Mouse (Mus musculus) thymus, adult 2 months (tissue): ENCODE data around the gene Bbip1. TPM values are rescaled to one million over a fixed set of nuclear protein-coding genes. Genes with fewer than 3 reads are reported as not detected.

Source experiments
- DNase-seq: peaks from one replicate; pipeline ENCODE4 v3.0.0; 2021
- H3K27ac ChIP-seq: fragments of 200-500 bp; 2 replicates; pipeline ENCODE4 v1.5.1; 2012; ENCODE audit warnings: low read length, control low read depth; ENCODE audit not compliant: control insufficient read depth, insufficient read depth
- H3K27me3 ChIP-seq: fragments of 200-500 bp; 2 replicates; pipeline ENCODE4 v1.6.1; 2012; ENCODE audit warnings: mild to moderate bottlenecking, low read length, moderate library complexity, mixed read lengths; ENCODE audit not compliant: control insufficient read depth, insufficient read depth
- H3K36me3 ChIP-seq: fragments of 200-500 bp; 2 replicates; pipeline ENCODE4 v1.6.1; 2012; ENCODE audit warnings: mild to moderate bottlenecking, low read length, moderate library complexity; ENCODE audit not compliant: control insufficient read depth, insufficient read depth
- H3K4me1 ChIP-seq: fragments of 200-500 bp; replicated peaks from 2 replicates; pipeline ENCODE4 v1.6.1; 2012; ENCODE audit warnings: low read length; ENCODE audit not compliant: control insufficient read depth, insufficient read depth
- H3K4me3 ChIP-seq: fragments of 200-500 bp; 2 replicates; pipeline ENCODE4 v1.5.1; 2012; ENCODE audit warnings: mild to moderate bottlenecking, low read length, control low read depth, moderate library complexity; ENCODE audit not compliant: control insufficient read depth, insufficient read depth
- CTCF ChIP-seq: fragments of 200-500 bp; IDR thresholded peaks from 2 replicates; pipeline ENCODE4 v1.5.1; 2012; ENCODE audit warnings: mild to moderate bottlenecking, control low read depth, low read length, moderate library complexity, borderline replicate concordance; ENCODE audit not compliant: control insufficient read depth, poor library complexity, insufficient read depth; ENCODE audit errors: extremely low read depth
- POLR2A ChIP-seq: fragments of 200-500 bp; IDR thresholded peaks from 2 replicates; pipeline ENCODE4 v1.6.1; 2012; ENCODE audit warnings: mild to moderate bottlenecking, low read length, control low read depth, moderate library complexity; ENCODE audit not compliant: control insufficient read depth, poor library complexity, insufficient read depth; ENCODE audit errors: extremely low read depth
- WGBS: fragments of 180-500 bp; shearing (Covaris S2); methylation state at CpG from one replicate; pipeline ENCODE4 v1.1.7; 2018; 5-methylcytosine and 5-hydroxymethylcytosine counted together
- polyA plus RNA-seq: library from polyadenylated mRNA; depleted of rRNA; stranded (reverse); fragments of >200 nt; gene quantifications from 2 replicates; pipeline ENCODE4 v1.2.3, GENCODE M21; 2012

The Bbip1 gene
- polyA plus RNA-seq, 1 experiment: 16.3 TPM

DNA sequence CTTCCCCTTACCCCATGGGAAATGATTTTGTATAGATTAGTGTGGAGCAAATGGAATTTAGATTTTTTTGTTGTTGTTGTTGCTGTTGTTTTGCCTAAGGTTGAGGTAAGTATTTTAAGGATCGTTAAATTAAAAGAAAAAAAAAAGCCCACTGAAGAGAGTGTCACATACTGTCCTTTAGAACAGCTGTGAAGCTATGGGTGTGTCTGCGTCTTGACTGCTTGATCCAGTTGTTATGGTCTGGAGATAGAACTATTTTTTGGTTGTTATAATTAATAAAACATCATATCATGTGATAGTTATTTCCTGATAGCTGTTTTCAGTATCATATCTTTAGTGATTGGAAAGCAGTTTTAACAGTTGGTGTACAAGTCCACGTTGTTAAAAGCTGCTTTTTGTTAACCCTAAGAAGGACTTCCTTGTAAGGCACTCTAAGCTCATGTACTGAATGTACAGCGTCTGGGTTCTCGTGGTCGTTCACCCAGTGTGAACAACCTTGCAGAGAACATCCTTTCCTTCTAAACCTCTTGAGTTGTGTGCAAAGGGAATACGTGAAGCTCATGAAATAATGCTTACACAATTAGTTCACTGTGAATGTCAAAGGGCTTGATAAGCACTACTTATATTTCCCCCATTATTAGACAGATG, 39.5 kb downstream of the Bbip1 start:
- peaks cover 26% of the 10 kb centered on the region for H3K4me1 ChIP-seq
- H3K4me3 ChIP-seq: no peak overlapping the region
- TF ChIP-seq CTCF: no peak
- no peak for TF ChIP-seq POLR2A
- no peaks in the 10 kb centered on the region for H3K27me3 ChIP-seq
- WGBS: 12% methylated on average over 7 of the region's 7 CpGs
- no peak overlapping the region for H3K27ac ChIP-seq
- DNase-seq: no peak
- H3K36me3 ChIP-seq: peaks cover 19% of the 10 kb centered on the region

DNA sequence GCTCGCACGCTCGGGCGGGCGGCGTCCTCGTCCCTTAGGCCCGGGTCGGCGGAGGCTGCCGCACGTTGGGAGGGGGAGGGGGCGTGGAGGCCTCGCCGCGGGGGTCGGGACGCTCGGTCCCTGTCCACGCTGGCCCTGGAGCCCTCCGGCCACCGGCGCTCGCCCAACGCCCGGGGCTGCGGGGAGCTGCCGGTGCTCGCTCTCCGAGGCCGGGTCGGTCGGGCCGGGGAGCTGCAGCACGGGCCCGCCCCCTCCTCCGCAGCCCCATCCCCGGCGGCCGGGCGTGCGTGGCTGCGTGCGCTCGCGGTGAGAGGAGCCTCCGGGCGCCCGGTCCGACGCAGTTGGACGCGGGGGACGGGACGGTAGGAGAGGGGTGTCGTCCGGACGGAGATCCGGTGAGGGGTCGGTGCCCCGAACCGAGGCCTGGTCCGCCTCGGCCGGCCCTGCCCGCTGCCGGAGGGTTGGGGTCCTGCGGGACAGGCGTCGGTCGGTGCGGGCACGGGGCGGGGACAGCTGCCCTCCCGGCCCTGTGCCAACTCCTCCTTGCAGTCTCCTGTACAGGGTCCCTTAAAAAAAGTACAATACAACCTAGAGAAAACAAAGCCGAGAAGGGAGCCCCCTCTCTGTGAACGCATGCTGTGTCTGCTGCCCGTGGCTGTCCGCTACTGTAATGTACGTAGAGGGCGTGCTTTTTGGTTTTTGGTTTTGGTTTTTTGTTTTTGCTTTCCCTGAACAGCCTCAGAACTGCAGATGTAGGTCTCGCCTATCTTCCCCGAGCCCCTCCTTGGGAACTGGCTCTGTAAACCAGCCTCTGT, 40.7 kb downstream of the Bbip1 start:
- DNase-seq: peak; percentile 75
- Histone ChIP-seq H3K27me3 (no peaks in the 10 kb centered on the region), H3K4me1 (peaks cover 36% of the 10 kb centered on the region), H3K4me3 (peak overlapping the region; percentile 97), H3K36me3 (peaks cover 9% of the 10 kb centered on the region), H3K27ac (peak overlapping the region; percentile 79)
- TF ChIP-seq CTCF: 0 out of 2 replicates have a peak, but pooled peaks have one; percentile 41
- no peak for TF ChIP-seq POLR2A
- WGBS: under 1% methylated on average over 82 of the region's 83 CpGs

DNA sequence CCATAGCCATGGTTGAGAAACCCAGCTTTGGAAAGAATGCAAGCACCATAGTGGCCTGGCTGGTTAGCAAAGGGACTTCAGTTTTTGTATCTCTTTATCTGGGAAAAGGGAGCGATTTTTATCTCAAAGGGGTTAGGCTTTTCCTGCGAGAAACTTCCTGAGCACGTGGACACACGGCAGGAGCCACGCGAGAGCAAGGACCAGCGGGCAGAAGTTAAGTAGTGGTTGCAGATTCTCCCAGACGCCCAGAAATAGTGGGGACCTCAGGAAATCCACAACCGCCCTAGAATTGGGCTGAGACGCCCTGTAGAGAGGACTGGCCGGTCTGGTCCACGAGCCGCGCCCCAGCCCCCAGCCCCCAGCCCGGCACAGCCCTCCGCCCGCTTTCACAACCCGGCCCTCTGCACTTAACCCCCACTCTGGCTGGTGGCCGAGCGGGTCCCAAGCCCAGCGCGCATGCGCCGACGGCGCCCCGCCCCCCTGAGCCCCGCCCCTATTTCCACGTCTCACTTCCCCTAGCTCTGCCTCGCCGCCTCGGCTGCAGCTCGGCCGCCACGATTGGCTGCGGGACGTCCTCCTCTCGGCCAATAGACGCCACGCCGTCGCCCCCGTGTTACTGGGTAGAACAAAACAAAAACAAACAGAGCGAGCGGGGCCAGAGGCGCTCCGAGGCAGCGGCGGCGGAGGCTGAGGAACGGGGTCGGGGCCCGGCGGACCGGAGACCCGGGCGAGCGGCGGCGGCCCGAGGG, 41.5 kb downstream of the Bbip1 start:
- Histone ChIP-seq H3K27me3 (no peaks in the 10 kb centered on the region), H3K27ac (peak overlapping the region; percentile 97), H3K4me1 (peaks cover 42% of the 10 kb centered on the region), H3K36me3 (peaks cover 2% of the 10 kb centered on the region), H3K4me3 (peak overlapping the region; percentile 97)
- WGBS: under 1% methylated on average over 61 of the region's 61 CpGs
- peak; percentile 99 for TF ChIP-seq POLR2A
- TF ChIP-seq CTCF: no peak
- peak; percentile 94 for DNase-seq

DNA sequence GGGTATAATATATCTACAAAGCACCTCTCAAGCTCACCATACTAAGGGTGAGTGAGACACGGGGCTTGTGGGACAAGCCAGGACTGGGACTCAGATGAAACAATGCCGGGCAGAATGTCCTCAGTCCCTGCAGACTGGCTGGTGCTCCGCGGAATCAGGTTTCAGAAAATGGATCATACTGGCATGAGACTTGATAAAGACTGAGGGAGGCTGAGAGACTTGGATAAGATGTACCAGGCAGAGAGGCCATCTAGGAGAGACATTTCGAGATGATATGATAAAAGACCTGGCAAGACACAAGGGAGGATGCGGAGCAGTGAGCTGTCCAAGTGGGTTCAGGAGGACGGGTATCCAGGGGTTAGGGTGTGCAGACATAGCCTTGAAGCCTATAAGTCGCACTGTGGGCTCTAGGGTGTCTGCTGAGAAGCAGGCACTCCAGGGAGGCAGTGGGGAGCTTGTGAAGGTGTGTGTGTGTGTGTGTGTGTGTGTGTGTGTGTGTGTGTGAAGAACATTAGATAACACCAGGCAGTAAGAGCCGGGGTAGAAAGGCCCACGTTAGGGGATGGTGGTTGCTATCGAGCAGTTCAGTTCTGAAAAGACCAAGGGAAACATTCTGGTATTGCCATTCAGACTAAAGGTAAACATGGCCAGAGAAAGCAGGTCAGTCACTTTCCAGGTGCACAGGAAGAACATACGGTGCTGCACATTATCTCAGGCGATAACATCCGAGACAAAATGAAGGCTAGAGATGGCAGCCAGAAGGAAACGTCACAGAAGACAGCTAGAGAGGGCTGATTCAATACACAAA, 42.3 kb downstream of the Bbip1 start:
- WGBS: 56% methylated on average over 15 of the region's 15 CpGs
- TF ChIP-seq POLR2A (no peak), CTCF (no peak)
- DNase-seq: no peak
- Histone ChIP-seq H3K4me3 (no peak overlapping the region), H3K4me1 (peaks cover 42% of the 10 kb centered on the region), H3K27me3 (no peaks in the 10 kb centered on the region), H3K36me3 (no peaks in the 10 kb centered on the region), H3K27ac (peak overlapping the region; percentile 97)

DNA sequence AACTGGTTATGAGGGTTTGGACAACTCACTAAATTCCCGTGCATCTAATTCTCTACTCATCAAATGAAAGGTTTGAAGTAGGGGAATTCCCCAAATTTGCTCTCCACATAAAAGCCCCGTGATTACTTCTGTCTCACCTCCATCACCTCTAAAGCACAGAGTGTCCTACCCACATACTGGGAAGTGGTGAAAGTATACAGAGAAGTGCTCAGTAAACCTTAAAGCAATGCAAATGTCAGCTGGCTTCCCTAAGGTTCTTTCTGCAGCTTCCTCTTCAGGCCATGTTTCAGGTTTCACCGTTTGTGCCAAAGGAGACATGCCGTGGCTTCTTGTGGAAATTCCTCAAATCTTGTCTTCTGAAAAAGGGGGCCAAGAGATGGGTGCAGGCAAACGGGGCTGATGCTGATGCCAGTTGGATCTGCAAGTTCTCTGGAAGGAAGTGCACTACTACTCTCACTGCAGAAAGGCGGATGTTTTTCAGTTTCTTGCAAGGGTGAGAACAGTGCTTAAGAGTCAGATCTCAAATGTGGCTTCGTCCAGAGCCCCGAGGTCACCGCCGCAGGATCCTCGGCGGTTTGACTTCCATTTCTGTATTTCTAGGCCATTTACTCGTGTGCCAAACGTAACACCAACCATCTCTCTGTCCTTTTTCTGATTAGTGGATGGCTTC, 44.4 kb downstream of the Bbip1 start:
- WGBS: 38% methylated on average over 14 of the region's 14 CpGs
- Histone ChIP-seq H3K27ac (peak overlapping the region; percentile 75), H3K36me3 (no peaks in the 10 kb centered on the region), H3K4me3 (no peak overlapping the region), H3K27me3 (no peaks in the 10 kb centered on the region), H3K4me1 (peaks cover 39% of the 10 kb centered on the region)
- no peak for TF ChIP-seq POLR2A
- TF ChIP-seq CTCF: no peak
- DNase-seq: peak; percentile 33
